Mouse (Mus musculus) naive thymus-derived CD4-positive, alpha-beta T cell, adult 2 months (primary cell): ENCODE measurements around the gene Ccl1.

Experiments
- DNase-seq: peaks from one replicate; pipeline ENCODE4 v3.0.0-alpha.2; 2011; ENCODE audit warnings: low read depth

Gene Ccl1

GRCm38 (mm10) chr11:82305590-82305989, at the start of gene Ccl1:
Gene Ccl1, minus strand, starts transcription at chr11:82305690.
- DNase-seq: no peak

- DNase-seq: no peak
These were observed 45.5 kb upstream of the Ccl1 start for GRCm38 (mm10) chr11:82351039-82351438.

GRCm38 (mm10) chr11:82340900-82341299, 35.4 kb upstream of the Ccl1 start:
- DNase-seq: no peak

GRCm38 (mm10) chr11:82340416-82340815, 34.9 kb upstream of the Ccl1 start:
- no peak for DNase-seq

GRCm38 (mm10) chr11:82339921-82340401, 34.5 kb upstream of the Ccl1 start:
- DNase-seq: no peak

- no peak for DNase-seq
These were observed 7.7 kb upstream of the Ccl1 start for GRCm38 (mm10) chr11:82313153-82313552.

GRCm38 (mm10) chr11:82310336-82311045, 5.0 kb upstream of the Ccl1 start:
- DNase-seq: no peak

- DNase-seq: no peak
These were observed 7.6 kb downstream of the Ccl1 start for GRCm38 (mm10) chr11:82297895-82298294.

- no peak for DNase-seq
These were observed 14.6 kb downstream of the Ccl1 start for GRCm38 (mm10) chr11:82290841-82291240.

- DNase-seq: no peak
These were observed 31.2 kb downstream of the Ccl1 start for GRCm38 (mm10) chr11:82274149-82274812.

GRCm38 (mm10) chr11:82259131-82259530, 46.4 kb downstream of the Ccl1 start:
- DNase-seq: no peak

GRCm38 (mm10) chr11:82255601-82256000, 49.9 kb downstream of the Ccl1 start:
- DNase-seq: no peak

GRCm38 (mm10) chr11:82253421-82253820, 52.1 kb downstream of the Ccl1 start:
- no peak for DNase-seq

GRCm38 (mm10) chr11:82251251-82251650, 54.2 kb downstream of the Ccl1 start:
- no peak for DNase-seq

- DNase-seq: no peak
These were observed 55.5 kb downstream of the Ccl1 start for GRCm38 (mm10) chr11:82249945-82250344.

- DNase-seq: no peak
These were observed 68.1 kb downstream of the Ccl1 start for GRCm38 (mm10) chr11:82237439-82237838.

GRCm38 (mm10) chr11:82235551-82236207, 69.8 kb downstream of the Ccl1 start:
- DNase-seq: peak; percentile 71

GRCm38 (mm10) chr11:82233991-82234390, 71.5 kb downstream of the Ccl1 start:
- DNase-seq: no peak

- DNase-seq: no peak
These were observed 78.5 kb downstream of the Ccl1 start for GRCm38 (mm10) chr11:82226976-82227375.

GRCm38 (mm10) chr11:82225936-82226335, 79.6 kb downstream of the Ccl1 start:
- no peak for DNase-seq

- no peak for DNase-seq
These were observed 89.0 kb downstream of the Ccl1 start for GRCm38 (mm10) chr11:82216531-82216930.

- peak; percentile 44 for DNase-seq
These were observed 91.1 kb downstream of the Ccl1 start for GRCm38 (mm10) chr11:82214405-82214804.

- DNase-seq: no peak
These were observed 98.5 kb downstream of the Ccl1 start for GRCm38 (mm10) chr11:82206960-82207488.
